Mouse (Mus musculus): ENCODE data around the gene Osbpl9. TPM values are rescaled to one million over a fixed set of nuclear protein-coding genes. Genes with fewer than 3 reads are reported as not detected.
A peak's percentile ranks its signal among the peaks of the same experiment; 100 is the strongest.

The Osbpl9 gene
- polyA plus RNA-seq, 2 experiments: 17.7 to 25.4 TPM

DNA sequence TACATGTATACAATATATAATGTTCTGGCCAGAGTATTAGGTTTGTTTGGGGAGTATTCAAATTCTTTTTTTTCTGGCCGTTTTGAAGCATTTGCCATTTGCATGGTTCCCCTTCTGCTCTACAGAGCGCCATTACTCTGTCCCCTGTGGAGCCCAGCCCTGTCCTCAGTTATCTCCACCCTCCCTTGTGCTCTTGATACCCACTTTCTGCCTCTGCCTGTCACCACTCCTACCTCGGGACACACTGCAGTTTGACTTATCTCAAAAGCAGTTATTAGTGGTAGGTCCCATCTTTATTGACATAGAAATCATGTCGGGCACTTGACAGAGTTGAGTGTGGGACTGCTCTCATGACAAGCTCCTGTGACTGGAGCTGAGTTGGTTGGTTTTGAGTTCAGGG lies 159.3 kb downstream of the Osbpl9 start:
- no peak overlapping the region for H3K4me2 ChIP-seq (ENCODE audit: low read depth)
- ATAC-seq (ENCODE audit: insufficient read depth): no peak
- no peaks in the 10 kb centered on the region for H3K9me3 ChIP-seq (ENCODE audit: control insufficient read depth, low read length)
- H3K4me3 ChIP-seq (ENCODE audit: insufficient read depth in 1 of 2, low read depth in 2 of 2, low read length in 2 of 2): no peak overlapping the region
- DNase-seq (ENCODE audit: low read depth in 3 of 3, low spot score in 3 of 3): no peak
- WGBS (ENCODE audit: insufficient replicate concordance): 54% methylated on average over 4 of the region's 4 CpGs
- H3K4me1 ChIP-seq (replicated peaks; ENCODE audit: control insufficient read depth in 2 of 2, insufficient read depth in 2 of 2, low read length in 1 of 2): no peaks in the 10 kb centered on the region
- H3K27me3 ChIP-seq (ENCODE audit: control insufficient read depth, insufficient read depth, low read length): no peaks in the 10 kb centered on the region
- H3K27ac ChIP-seq: no peak overlapping the region
- TF ChIP-seq EP300 (IDR thresholded peaks at IDR 0.05; ENCODE audit: low read depth) (no peak), CTCF (IDR thresholded peaks at IDR 0.05; ENCODE audit: low read depth) (no peak)
- no peak overlapping the region for H3K9ac ChIP-seq (replicated peaks)
- peaks cover 49% of the 10 kb centered on the region for H3K36me3 ChIP-seq (replicated peaks; ENCODE audit: control insufficient read depth, insufficient read depth, low read depth)

DNA sequence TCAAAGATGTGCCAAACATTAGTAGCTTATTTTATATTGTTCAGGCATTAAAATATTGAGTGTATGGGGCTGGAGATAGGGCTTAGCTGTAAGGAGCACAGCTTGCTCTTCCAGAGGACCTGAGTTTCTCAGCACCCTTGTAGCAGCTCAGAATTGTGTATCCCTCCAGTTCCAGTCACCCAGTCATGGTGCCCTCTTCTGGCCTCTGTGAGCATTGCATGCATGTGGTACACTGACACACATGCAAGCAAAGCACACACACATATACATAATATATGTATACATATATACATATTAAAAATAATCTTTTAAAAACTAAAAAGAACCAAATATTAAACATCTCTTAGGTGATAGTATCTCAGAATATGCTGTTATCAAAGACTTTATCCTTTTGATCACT lies 165.7 kb downstream of the Osbpl9 start:
- H3K9ac ChIP-seq (replicated peaks): no peak overlapping the region
- ATAC-seq (ENCODE audit: insufficient read depth): peak; percentile 57; the same call in 1 of the 2 replicates
- TF ChIP-seq EP300 (IDR thresholded peaks at IDR 0.05; ENCODE audit: low read depth): no peak
- peak; percentile 93 for TF ChIP-seq CTCF (IDR thresholded peaks at IDR 0.05; ENCODE audit: low read depth)

DNA sequence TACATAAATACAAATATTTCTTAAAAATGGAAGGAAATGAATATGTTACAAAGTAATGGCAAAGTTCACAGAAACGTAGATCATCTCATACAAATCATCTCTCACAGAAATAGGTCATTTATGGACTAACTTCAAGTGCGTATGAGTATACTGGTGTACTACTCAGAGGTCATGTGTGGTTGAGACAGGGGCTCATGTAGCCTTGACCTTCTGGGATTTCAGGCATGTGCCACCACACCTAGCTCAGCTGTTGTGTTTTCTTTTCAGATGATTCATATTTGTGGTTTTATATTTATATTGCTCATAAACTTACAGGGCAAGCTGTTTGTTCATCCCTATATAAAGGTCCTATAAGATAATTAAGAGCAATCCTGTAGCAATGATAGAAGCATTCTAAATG lies 171.8 kb downstream of the Osbpl9 start:
- H3K9me3 ChIP-seq (ENCODE audit: control insufficient read depth, low read length): no peaks in the 10 kb centered on the region
- H3K27me3 ChIP-seq (ENCODE audit: control insufficient read depth, insufficient read depth, low read length): no peaks in the 10 kb centered on the region
- H3K36me3 ChIP-seq (replicated peaks; ENCODE audit: control insufficient read depth, insufficient read depth, low read depth): peaks cover 17% of the 10 kb centered on the region
- no peak for TF ChIP-seq EP300 (IDR thresholded peaks at IDR 0.05; ENCODE audit: low read depth)
- TF ChIP-seq CTCF (IDR thresholded peaks at IDR 0.05; ENCODE audit: low read depth): no peak
- H3K27ac ChIP-seq: no peak overlapping the region
- no peak overlapping the region for H3K9ac ChIP-seq (replicated peaks)
- WGBS (ENCODE audit: insufficient replicate concordance): 86% methylated on average over 2 of the region's 2 CpGs
- H3K4me3 ChIP-seq (ENCODE audit: insufficient read depth in 1 of 2, low read depth in 2 of 2, low read length in 2 of 2): no peak overlapping the region
- no peak overlapping the region for H3K4me2 ChIP-seq (ENCODE audit: low read depth)
- H3K4me1 ChIP-seq (replicated peaks; ENCODE audit: control insufficient read depth in 2 of 2, insufficient read depth in 2 of 2, low read length in 1 of 2): no peaks in the 10 kb centered on the region
- DNase-seq (ENCODE audit: low read depth in 3 of 3, low spot score in 3 of 3) (no peak), ATAC-seq (ENCODE audit: insufficient read depth) (no peak)

More for the DNA sequence above, 165.7 kb downstream of the Osbpl9 start:
- peaks cover 29% of the 10 kb centered on the region for H3K36me3 ChIP-seq (replicated peaks; ENCODE audit: control insufficient read depth, insufficient read depth, low read depth)
- H3K4me2 ChIP-seq (ENCODE audit: low read depth): no peak overlapping the region
- H3K4me3 ChIP-seq (ENCODE audit: insufficient read depth in 1 of 2, low read depth in 2 of 2, low read length in 2 of 2): no peak overlapping the region
- H3K27me3 ChIP-seq (ENCODE audit: control insufficient read depth, insufficient read depth, low read length): no peaks in the 10 kb centered on the region
- H3K9me3 ChIP-seq (ENCODE audit: control insufficient read depth, low read length): no peaks in the 10 kb centered on the region
- DNase-seq (ENCODE audit: low read depth in 3 of 3, low spot score in 3 of 3): peak; percentile 47 to 52 (median 47)
- no peaks in the 10 kb centered on the region for H3K4me1 ChIP-seq (replicated peaks; ENCODE audit: control insufficient read depth in 2 of 2, insufficient read depth in 2 of 2, low read length in 1 of 2)
- H3K27ac ChIP-seq: no peak overlapping the region

DNA sequence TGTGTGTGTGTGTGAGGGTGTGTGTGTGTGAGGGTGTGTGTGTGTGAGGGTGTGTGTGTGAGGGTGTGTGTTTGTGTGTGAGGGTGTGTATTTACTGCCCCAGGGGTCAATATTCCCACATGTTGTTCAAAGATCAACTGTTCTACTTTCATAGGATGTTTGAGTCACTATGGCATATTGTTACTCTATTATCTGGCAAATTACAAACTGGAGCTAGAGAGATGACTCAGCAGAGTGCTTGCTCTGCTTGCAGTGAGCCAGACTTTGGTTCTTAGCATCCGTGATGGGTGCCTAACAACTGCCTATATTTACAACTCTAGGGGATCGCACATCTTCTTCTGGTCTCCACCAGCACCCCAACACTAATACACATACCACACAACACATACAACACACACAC lies 172.2 kb downstream of the Osbpl9 start:
- H3K9ac ChIP-seq (replicated peaks): no peak overlapping the region
- DNase-seq (ENCODE audit: low read depth in 3 of 3, low spot score in 3 of 3) (no peak), ATAC-seq (ENCODE audit: insufficient read depth) (no peak)
- H3K4me2 ChIP-seq (ENCODE audit: low read depth): no peak overlapping the region
- H3K27me3 ChIP-seq (ENCODE audit: control insufficient read depth, insufficient read depth, low read length): no peaks in the 10 kb centered on the region
- no peaks in the 10 kb centered on the region for H3K9me3 ChIP-seq (ENCODE audit: control insufficient read depth, low read length)
- TF ChIP-seq CTCF (IDR thresholded peaks at IDR 0.05; ENCODE audit: low read depth): no peak
- TF ChIP-seq EP300 (IDR thresholded peaks at IDR 0.05; ENCODE audit: low read depth): no peak
- H3K4me3 ChIP-seq (ENCODE audit: insufficient read depth in 1 of 2, low read depth in 2 of 2, low read length in 2 of 2): no peak overlapping the region
- H3K36me3 ChIP-seq (replicated peaks; ENCODE audit: control insufficient read depth, insufficient read depth, low read depth): peaks cover 17% of the 10 kb centered on the region
- no peaks in the 10 kb centered on the region for H3K4me1 ChIP-seq (replicated peaks; ENCODE audit: control insufficient read depth in 2 of 2, insufficient read depth in 2 of 2, low read length in 1 of 2)
- WGBS (ENCODE audit: insufficient replicate concordance): 76% methylated on average over 2 of the region's 2 CpGs
- H3K27ac ChIP-seq: no peak overlapping the region

DNA sequence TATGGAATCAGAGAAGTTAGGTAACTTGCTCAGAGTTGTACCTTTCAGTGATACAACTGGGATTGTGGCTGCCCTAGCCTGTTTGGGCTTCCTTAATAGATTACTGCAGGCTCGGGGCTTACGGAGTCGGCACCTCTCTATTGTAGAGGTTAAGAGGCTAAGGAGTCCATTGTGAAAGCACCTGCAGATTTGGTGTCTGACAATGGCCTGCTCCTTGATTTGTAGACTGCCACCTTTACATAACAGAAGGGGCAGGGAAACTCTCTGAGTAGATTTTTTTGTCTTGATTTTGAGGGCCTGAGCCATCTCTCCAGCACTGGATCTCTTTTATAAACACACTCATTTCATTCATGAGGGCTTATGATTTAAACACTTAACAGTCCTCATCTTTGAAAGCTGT lies 175.5 kb downstream of the Osbpl9 start:
- no peaks in the 10 kb centered on the region for H3K9me3 ChIP-seq (ENCODE audit: control insufficient read depth, low read length)
- 86% methylated on average over 3 of the region's 3 CpGs for WGBS (ENCODE audit: insufficient replicate concordance)
- H3K4me1 ChIP-seq (replicated peaks; ENCODE audit: control insufficient read depth in 2 of 2, insufficient read depth in 2 of 2, low read length in 1 of 2): no peaks in the 10 kb centered on the region
- TF ChIP-seq CTCF (IDR thresholded peaks at IDR 0.05; ENCODE audit: low read depth) (no peak), EP300 (IDR thresholded peaks at IDR 0.05; ENCODE audit: low read depth) (no peak)
- no peak overlapping the region for H3K4me3 ChIP-seq (ENCODE audit: insufficient read depth in 1 of 2, low read depth in 2 of 2, low read length in 2 of 2)
- no peaks in the 10 kb centered on the region for H3K27me3 ChIP-seq (ENCODE audit: control insufficient read depth, insufficient read depth, low read length)
- no peak overlapping the region for H3K27ac ChIP-seq
- DNase-seq (ENCODE audit: low read depth in 3 of 3, low spot score in 3 of 3) (no peak), ATAC-seq (ENCODE audit: insufficient read depth) (no peak)
- H3K9ac ChIP-seq (replicated peaks): no peak overlapping the region
- peaks cover 7% of the 10 kb centered on the region for H3K36me3 ChIP-seq (replicated peaks; ENCODE audit: control insufficient read depth, insufficient read depth, low read depth)
- no peak overlapping the region for H3K4me2 ChIP-seq (ENCODE audit: low read depth)
